Mouse (Mus musculus): Measurements from ENCODE around the gene Dmbx1.

DNA sequence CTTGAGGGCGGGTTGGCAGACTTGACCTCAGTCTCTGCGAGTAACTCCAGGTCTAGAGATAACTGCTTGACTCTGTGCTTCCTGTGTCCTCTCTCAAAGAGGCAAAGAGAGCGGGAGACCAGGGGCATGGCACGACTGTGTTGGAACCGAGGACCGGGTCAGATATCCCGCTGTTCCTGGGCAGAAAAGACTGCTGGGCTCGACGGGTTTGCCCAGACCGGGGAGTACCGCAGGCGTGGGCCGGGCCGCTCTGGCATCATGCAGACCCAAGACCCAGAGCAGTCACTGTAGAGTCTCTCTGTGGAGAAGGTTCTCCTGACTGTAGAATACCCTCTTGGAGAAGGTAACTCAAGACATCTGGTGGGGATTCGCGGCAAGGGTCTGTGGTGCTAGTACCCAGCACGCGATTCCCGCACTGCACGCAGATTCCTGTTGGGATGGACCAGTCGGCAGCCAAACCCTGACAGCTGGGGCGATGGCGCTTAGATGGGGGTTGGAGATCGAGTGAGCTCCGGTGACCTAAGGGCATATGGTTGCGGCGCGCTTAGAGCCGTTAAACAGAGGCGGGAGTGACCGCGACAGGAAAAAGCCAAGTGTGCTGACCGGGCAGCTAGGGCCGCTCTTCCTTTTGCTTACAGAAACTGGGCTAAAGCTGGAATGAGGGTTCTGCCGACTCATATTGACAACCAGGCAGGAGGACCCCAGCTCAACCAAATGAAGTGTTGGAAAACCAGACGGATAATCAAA, 3.7 kb downstream of the Dmbx1 start:
- TF ChIP-seq MAFK (IDR thresholded peaks at IDR 0.05; ENCODE audit: insufficient read depth, low read depth, low read length) (no peak), HCFC1 (IDR thresholded peaks at IDR 0.05; ENCODE audit: borderline replicate concordance, insufficient read depth, low read length) (no peak), CHD2 (IDR thresholded peaks at IDR 0.05; ENCODE audit: low read depth, low read length) (no peak), ZC3H11A (IDR thresholded peaks at IDR 0.05; ENCODE audit: borderline replicate concordance, low read depth, low read length) (no peak)

Data from ES-E14 (cell line).